Mouse (Mus musculus) heart, adult 2 months (tissue): ENCODE results near the gene Parp4. TPM values are rescaled to one million over a fixed set of nuclear protein-coding genes. Genes with fewer than 3 reads are reported as not detected.

ENCODE experiments used
- DNase-seq, 2 experiments: peaks; one replicate each; pipeline ENCODE4 v3.0.0; 2021
- H3K27ac ChIP-seq: fragments of 200-600 bp; 2 replicates; pipeline ENCODE4 v1.8.1; 2022
- H3K27me3 ChIP-seq: fragments of 200-500 bp; 2 replicates; pipeline ENCODE4 v1.6.1; 2012; ENCODE audit warnings: mild to moderate bottlenecking, low read length, inconsistent platforms, mixed read lengths; ENCODE audit not compliant: control insufficient read depth, insufficient read depth
- H3K36me3 ChIP-seq: fragments of 200-500 bp; 2 replicates; pipeline ENCODE4 v1.6.1; 2012; ENCODE audit warnings: low read length, inconsistent platforms; ENCODE audit not compliant: control insufficient read depth, insufficient read depth
- H3K4me1 ChIP-seq: fragments of 200-500 bp; 2 replicates; pipeline ENCODE4 v1.6.1; 2011; ENCODE audit warnings: low read length; ENCODE audit not compliant: control insufficient read depth, insufficient read depth
- H3K4me3 ChIP-seq: fragments of 200-600 bp; 2 replicates; pipeline ENCODE4 v1.8.1; 2022
- H3K79me2 ChIP-seq: fragments of 200-500 bp; replicated peaks from 2 replicates; pipeline ENCODE4 v1.6.1; 2012; ENCODE audit warnings: mild to moderate bottlenecking, inconsistent platforms, low read length, moderate library complexity, mixed read lengths; ENCODE audit not compliant: control insufficient read depth, insufficient read depth
- H3K9ac ChIP-seq: fragments of 200-500 bp; 2 replicates; pipeline ENCODE4 v1.6.1; 2012; ENCODE audit warnings: low read depth, mild to moderate bottlenecking, control low read depth, inconsistent platforms, low read length, mixed read lengths
- CTCF ChIP-seq: fragments of 200-600 bp; IDR thresholded peaks from 2 replicates; pipeline ENCODE4 v1.8.1; 2022; ENCODE audit warnings: antibody characterized with exemption, mild to moderate bottlenecking, moderate library complexity
- EP300 ChIP-seq: fragments of 200-500 bp; IDR thresholded peaks from 2 replicates; pipeline ENCODE4 v1.6.1; 2011; ENCODE audit warnings: low read depth, low read length, control low read depth; ENCODE audit not compliant: insufficient read depth
- POLR2A ChIP-seq: fragments of 200-500 bp; IDR thresholded peaks from 2 replicates; pipeline ENCODE4 v1.6.1; 2011; ENCODE audit warnings: mild to moderate bottlenecking, low read depth, low read length, control low read depth; ENCODE audit not compliant: insufficient read depth
- WGBS: fragments of 180-500 bp; shearing (Covaris S2); methylation state at CpG from one replicate; pipeline ENCODE4 v1.1.7; 2018; 5-methylcytosine and 5-hydroxymethylcytosine counted together
- intact Hi-C: fragments of 180-260 bp; cut with DNase I; formaldehyde crosslinking; loops from one replicate; pipeline ENCODE4 v1.15.1; 2025
- polyA plus RNA-seq: library from polyadenylated mRNA; depleted of rRNA; stranded (reverse); fragments of >200 nt; gene quantifications from 2 replicates; pipeline ENCODE4 v1.2.3, GENCODE M21; 2012; rRNA removed
- total RNA-seq, 2 experiments: library from RNA; stranded (reverse); gene quantifications; 2 replicates each; pipeline ENCODE4 v1.2.3; 2021

Parp4 gene
- total and polyA plus RNA-seq, 3 experiments, result 9.2 to 33.9 (median 27.1) TPM

GRCm38 (mm10) chr14:56689116-56689515, 113.7 kb downstream of the Parp4 start:
- Histone ChIP-seq H3K79me2 (no peaks in the 10 kb centered on the region), H3K27me3 (no peaks in the 10 kb centered on the region), H3K4me3 (no peak overlapping the region), H3K4me1 (no peaks in the 10 kb centered on the region), H3K36me3 (peaks cover 9% of the 10 kb centered on the region), H3K27ac (no peak overlapping the region), H3K9ac (no peak overlapping the region)
- no peak for DNase-seq
- no peak for TF ChIP-seq CTCF
- no peak for TF ChIP-seq EP300
- TF ChIP-seq POLR2A, result no peak
- intact Hi-C loops, result loop anchor here (5.0 kb wide), 1 partner anchor 103 kb away; no protein-coding TSS in a partner anchor
- 79% methylated on average over 1 of the region's 1 CpGs for WGBS

GRCm38 (mm10) chr14:56689766-56690165, 114.3 kb downstream of the Parp4 start:
- H3K79me2 ChIP-seq, result no peaks in the 10 kb centered on the region
- intact Hi-C loops, result loop anchor here (5.0 kb wide), 1 partner anchor 103 kb away; no protein-coding TSS in a partner anchor
- no peak for DNase-seq
- H3K9ac ChIP-seq, result no peak overlapping the region
- WGBS, result 82% methylated on average over 1 of the region's 1 CpGs
- H3K4me3 ChIP-seq, result no peak overlapping the region
- peaks cover 9% of the 10 kb centered on the region for H3K36me3 ChIP-seq
- no peak for TF ChIP-seq CTCF
- TF ChIP-seq POLR2A, result no peak
- no peak for TF ChIP-seq EP300
- no peaks in the 10 kb centered on the region for H3K27me3 ChIP-seq
- no peak overlapping the region for H3K27ac ChIP-seq
- no peaks in the 10 kb centered on the region for H3K4me1 ChIP-seq

- Histone ChIP-seq H3K36me3 (peaks cover 23% of the 10 kb centered on the region), H3K79me2 (no peaks in the 10 kb centered on the region), H3K27me3 (no peaks in the 10 kb centered on the region), H3K27ac (peak overlapping the region; percentile 24; the same call in 1 of the 2 replicates), H3K4me3 (no peak overlapping the region), H3K9ac (no peak overlapping the region), H3K4me1 (peaks cover 4% of the 10 kb centered on the region)
- no peak for TF ChIP-seq CTCF
- intact Hi-C loops, result no loop called here
- WGBS, result 69% methylated on average over 3 of the region's 3 CpGs
- DNase-seq, result no peak
Observed at GRCm38 (mm10) chr14:56695495-56695894, 120.1 kb downstream of the Parp4 start.

GRCm38 (mm10) chr14:56697836-56698235, 122.4 kb downstream of the Parp4 start:
- no peaks in the 10 kb centered on the region for H3K79me2 ChIP-seq
- intact Hi-C loops, result no loop called here
- H3K4me1 ChIP-seq, result peaks cover 4% of the 10 kb centered on the region
- WGBS, result 92% methylated on average over 5 of the region's 5 CpGs
- no peak overlapping the region for H3K27ac ChIP-seq
- no peak overlapping the region for H3K4me3 ChIP-seq
- TF ChIP-seq CTCF, result no peak
- no peak for TF ChIP-seq POLR2A
- TF ChIP-seq EP300, result no peak
- DNase-seq, result no peak
- no peaks in the 10 kb centered on the region for H3K27me3 ChIP-seq
- H3K36me3 ChIP-seq, result peaks cover 20% of the 10 kb centered on the region
- H3K9ac ChIP-seq, result no peak overlapping the region

- H3K27me3 ChIP-seq, result no peaks in the 10 kb centered on the region
- no peaks in the 10 kb centered on the region for H3K79me2 ChIP-seq
- H3K4me3 ChIP-seq, result no peak overlapping the region
- peaks cover 3% of the 10 kb centered on the region; the same call in 1 of the 2 replicates for H3K36me3 ChIP-seq
- TF ChIP-seq CTCF (no peak), POLR2A (no peak), EP300 (no peak)
- H3K4me1 ChIP-seq, result no peaks in the 10 kb centered on the region; the same call in 1 of the 2 replicates
- H3K9ac ChIP-seq, result no peak overlapping the region
- WGBS, result 96% methylated on average over 4 of the region's 4 CpGs
- no peak overlapping the region for H3K27ac ChIP-seq
- intact Hi-C loops, result no loop called here
- no peak for DNase-seq
Observed at GRCm38 (mm10) chr14:56702644-56703043, 127.2 kb downstream of the Parp4 start.

- H3K79me2 ChIP-seq, result no peaks in the 10 kb centered on the region
- H3K4me1 ChIP-seq, result no peaks in the 10 kb centered on the region; the same call in 1 of the 2 replicates
- H3K9ac ChIP-seq, result no peak overlapping the region
- no peak overlapping the region for H3K4me3 ChIP-seq
- intact Hi-C loops, result no loop called here
- H3K27ac ChIP-seq, result no peak overlapping the region
- DNase-seq, result no peak
- H3K27me3 ChIP-seq, result no peaks in the 10 kb centered on the region
- TF ChIP-seq EP300 (no peak), CTCF (no peak), POLR2A (no peak)
- 55% methylated on average over 4 of the region's 4 CpGs for WGBS
- H3K36me3 ChIP-seq, result no peaks in the 10 kb centered on the region
Observed at GRCm38 (mm10) chr14:56705687-56706086, 130.3 kb downstream of the Parp4 start.

Other genes starting within 250 kb of the Parp4 start
- gene Atp12a, start 210.6 kb upstream of the Parp4 start, total RNA-seq, result not detected
- gene Atp12a, start 210.6 kb upstream of the Parp4 start, polyA plus RNA-seq, result not detected in 2 replicates
- under 1 TPM; 0.29 to 0.34 TPM for gene Rnf17, start 173.0 kb upstream of the Parp4 start, total RNA-seq
- 0.06 and 0.09 TPM in 2 replicates for gene Rnf17, start 173.0 kb upstream of the Parp4 start, polyA plus RNA-seq
- gene Cenpj, start 194 bp upstream of the Parp4 start, total RNA-seq, result 1 to 10 TPM; 3.2 to 4.5 TPM
- 1.1 and 2.0 TPM in 2 replicates for gene Cenpj, start 194 bp upstream of the Parp4 start, polyA plus RNA-seq
- gene Mphosph8, start 92.6 kb downstream of the Parp4 start, total RNA-seq, result 10 to 100 TPM; 25.5 to 27.9 TPM
- 5.1 and 11.1 TPM in 2 replicates for gene Mphosph8, start 92.6 kb downstream of the Parp4 start, polyA plus RNA-seq
- gene Pspc1, start 202.7 kb downstream of the Parp4 start, total RNA-seq, result 10 to 100 TPM; 14.1 to 15.1 TPM
- 3.2 and 4.1 TPM in 2 replicates for gene Pspc1, start 202.7 kb downstream of the Parp4 start, polyA plus RNA-seq
- 10 to 100 TPM; 19.2 to 21.6 TPM for gene Zmym5, start 236.1 kb downstream of the Parp4 start, total RNA-seq
- gene Zmym5, start 236.1 kb downstream of the Parp4 start, polyA plus RNA-seq, result 5.4 and 11.3 TPM in 2 replicates